Mouse (Mus musculus): ENCODE data around the gene Cldn12. TPM values are rescaled to one million over a fixed set of nuclear protein-coding genes. Genes with fewer than 3 reads are reported as not detected.

Cldn12 gene
- polyA plus RNA-seq, 1 experiment = 38.1 TPM

- Histone ChIP-seq H3K27ac (ENCODE audit: insufficient read depth, low read length) (no peak overlapping the region), H3K4me3 (ENCODE audit: insufficient read depth, low read length) (no peak overlapping the region), H3K4me1 (ENCODE audit: control insufficient read depth, insufficient read depth, low read length) (no peaks in the 10 kb centered on the region)
- TF ChIP-seq POLR2A (IDR thresholded peaks at IDR 0.05; ENCODE audit: extremely low read depth, insufficient read depth, low read length) = no peak
- no peak for TF ChIP-seq CTCF (IDR thresholded peaks at IDR 0.05; ENCODE audit: extremely low read depth, insufficient read depth, low read length)
Measured at GRCm38 (mm10) chr5:5533656-5534420, 19.1 kb upstream of the Cldn12 start.

- TF ChIP-seq CTCF (IDR thresholded peaks at IDR 0.05; ENCODE audit: extremely low read depth, insufficient read depth, low read length) = no peak
- no peak for TF ChIP-seq POLR2A (IDR thresholded peaks at IDR 0.05; ENCODE audit: extremely low read depth, insufficient read depth, low read length)
- H3K4me3 ChIP-seq (ENCODE audit: insufficient read depth, low read length) = no peak overlapping the region
- H3K27ac ChIP-seq (ENCODE audit: insufficient read depth, low read length) = no peak overlapping the region
- H3K4me1 ChIP-seq (ENCODE audit: control insufficient read depth, insufficient read depth, low read length) = peaks cover 1% of the 10 kb centered on the region; the same call in 1 of the 2 replicates
Measured at GRCm38 (mm10) chr5:5515411-5515810, 653 bp upstream of the Cldn12 start.

DNA sequence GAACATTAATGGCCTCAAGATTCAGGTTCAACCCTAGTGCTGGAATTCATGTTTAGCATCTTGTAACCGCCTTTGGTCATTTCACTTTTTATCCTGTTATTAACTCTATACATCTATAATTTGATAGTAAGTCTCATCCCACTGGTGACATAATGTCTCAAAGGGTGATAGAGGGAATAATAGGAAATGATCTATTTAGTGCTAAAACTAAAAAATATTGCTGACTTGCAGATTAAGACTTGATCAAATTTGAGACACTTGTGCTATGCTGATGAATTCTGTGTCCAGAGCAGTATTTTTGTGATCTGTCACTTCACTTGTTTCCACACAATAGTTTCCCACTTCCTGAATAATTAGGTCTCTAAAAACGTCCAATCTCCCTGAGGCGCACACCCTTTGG, 3.4 kb downstream of the Cldn12 start:
- TF ChIP-seq POLR2A (IDR thresholded peaks at IDR 0.05; ENCODE audit: extremely low read depth, insufficient read depth, low read length) (no peak), CTCF (IDR thresholded peaks at IDR 0.05; ENCODE audit: extremely low read depth, insufficient read depth, low read length) (no peak)
- Histone ChIP-seq H3K4me1 (ENCODE audit: control insufficient read depth, insufficient read depth, low read length) (peaks cover 6% of the 10 kb centered on the region; the same call in 1 of the 2 replicates), H3K4me3 (ENCODE audit: insufficient read depth, low read length) (no peak overlapping the region), H3K27ac (ENCODE audit: insufficient read depth, low read length) (no peak overlapping the region)

DNA sequence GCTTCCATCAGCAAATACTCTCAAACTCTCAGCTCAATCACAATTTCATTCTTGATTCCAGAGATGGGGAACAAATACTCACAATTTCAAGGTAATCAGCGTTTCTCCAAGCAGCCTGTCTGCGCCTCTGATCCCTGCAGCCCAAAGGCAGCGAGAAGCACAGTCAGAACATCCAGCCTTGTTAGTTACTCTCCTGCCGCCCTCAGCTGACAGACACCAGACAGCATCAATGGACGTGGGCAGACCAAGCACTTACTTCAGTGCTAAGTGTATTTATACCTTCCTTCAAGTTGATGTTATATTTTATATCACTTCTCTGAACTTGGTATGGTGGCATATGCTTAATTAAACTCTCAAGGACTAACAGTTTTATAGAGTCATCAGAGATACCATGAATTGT, 3.8 kb downstream of the Cldn12 start:
- Histone ChIP-seq H3K4me3 (ENCODE audit: insufficient read depth, low read length) (no peak overlapping the region), H3K4me1 (ENCODE audit: control insufficient read depth, insufficient read depth, low read length) (peaks cover 6% of the 10 kb centered on the region; the same call in 1 of the 2 replicates), H3K27ac (ENCODE audit: insufficient read depth, low read length) (no peak overlapping the region)
- TF ChIP-seq CTCF (IDR thresholded peaks at IDR 0.05; ENCODE audit: extremely low read depth, insufficient read depth, low read length) = no peak
- no peak for TF ChIP-seq POLR2A (IDR thresholded peaks at IDR 0.05; ENCODE audit: extremely low read depth, insufficient read depth, low read length)

- H3K4me1 ChIP-seq (ENCODE audit: control insufficient read depth, insufficient read depth, low read length) = peaks cover 6% of the 10 kb centered on the region; the same call in 1 of the 2 replicates
- no peak overlapping the region for H3K4me3 ChIP-seq (ENCODE audit: insufficient read depth, low read length)
- no peak for TF ChIP-seq POLR2A (IDR thresholded peaks at IDR 0.05; ENCODE audit: extremely low read depth, insufficient read depth, low read length)
- TF ChIP-seq CTCF (IDR thresholded peaks at IDR 0.05; ENCODE audit: extremely low read depth, insufficient read depth, low read length) = no peak
- no peak overlapping the region for H3K27ac ChIP-seq (ENCODE audit: insufficient read depth, low read length)
Measured at GRCm38 (mm10) chr5:5510304-5510887, 4.4 kb downstream of the Cldn12 start.

DNA sequence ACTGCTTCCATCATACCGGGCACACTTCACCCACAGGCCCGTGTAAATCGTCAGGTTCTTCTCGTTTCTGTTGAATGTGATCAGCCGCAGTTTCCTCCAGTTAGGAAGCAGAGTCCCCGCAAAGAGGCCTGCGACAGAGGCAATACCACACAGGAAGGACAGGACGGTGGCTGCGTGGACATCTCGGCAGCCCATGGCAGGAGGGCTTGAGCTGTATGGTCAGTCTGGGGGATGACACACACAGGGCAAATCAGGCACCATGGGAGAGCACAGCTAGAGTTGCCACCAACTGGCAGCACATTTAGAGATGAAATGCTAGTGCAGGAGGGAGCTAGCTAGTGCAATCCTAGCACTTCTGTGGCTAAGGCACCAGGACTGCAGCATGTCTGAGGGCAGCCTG, 6.5 kb downstream of the Cldn12 start:
- peaks cover 6% of the 10 kb centered on the region; the same call in 1 of the 2 replicates for H3K4me1 ChIP-seq (ENCODE audit: control insufficient read depth, insufficient read depth, low read length)
- no peak for TF ChIP-seq POLR2A (IDR thresholded peaks at IDR 0.05; ENCODE audit: extremely low read depth, insufficient read depth, low read length)
- no peak for TF ChIP-seq CTCF (IDR thresholded peaks at IDR 0.05; ENCODE audit: extremely low read depth, insufficient read depth, low read length)
- no peak overlapping the region for H3K27ac ChIP-seq (ENCODE audit: insufficient read depth, low read length)
- no peak overlapping the region for H3K4me3 ChIP-seq (ENCODE audit: insufficient read depth, low read length)

DNA sequence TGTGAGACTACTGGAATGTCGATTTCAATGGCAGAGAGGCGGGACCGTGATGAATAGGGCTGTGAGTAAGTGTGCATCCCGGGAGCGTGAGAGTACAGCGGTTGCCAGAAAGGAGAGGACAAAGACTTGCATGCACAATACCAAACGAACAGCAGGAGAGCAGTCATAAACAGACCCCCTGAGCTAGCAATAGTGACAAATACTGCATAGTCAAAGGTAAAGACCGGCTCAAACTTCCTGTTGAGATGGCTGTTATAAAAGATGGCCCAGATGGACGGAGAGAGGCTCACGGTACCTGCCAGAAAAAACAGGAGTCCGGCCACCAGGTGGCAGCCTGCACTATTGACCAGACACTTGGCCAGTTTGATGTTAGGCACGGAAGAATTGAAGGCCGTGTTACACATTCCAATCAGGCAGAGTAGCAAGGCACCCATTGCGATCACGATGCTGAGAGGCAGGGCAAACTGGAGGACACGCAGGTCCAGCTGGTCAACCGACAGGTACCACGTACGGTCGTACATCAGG, 7.0 kb downstream of the Cldn12 start:
- H3K4me1 ChIP-seq (ENCODE audit: control insufficient read depth, insufficient read depth, low read length) = peaks cover 6% of the 10 kb centered on the region; the same call in 1 of the 2 replicates
- no peak overlapping the region for H3K4me3 ChIP-seq (ENCODE audit: insufficient read depth, low read length)
- peak; percentile 48 for TF ChIP-seq CTCF (IDR thresholded peaks at IDR 0.05; ENCODE audit: extremely low read depth, insufficient read depth, low read length)
- TF ChIP-seq POLR2A (IDR thresholded peaks at IDR 0.05; ENCODE audit: extremely low read depth, insufficient read depth, low read length) = no peak
- H3K27ac ChIP-seq (ENCODE audit: insufficient read depth, low read length) = no peak overlapping the region

GRCm38 (mm10) chr5:5504456-5504855, 10.3 kb downstream of the Cldn12 start:
- no peak overlapping the region for H3K27ac ChIP-seq (ENCODE audit: insufficient read depth, low read length)
- H3K4me1 ChIP-seq (ENCODE audit: control insufficient read depth, insufficient read depth, low read length) = peaks cover 3% of the 10 kb centered on the region; the same call in 1 of the 2 replicates
- TF ChIP-seq CTCF (IDR thresholded peaks at IDR 0.05; ENCODE audit: extremely low read depth, insufficient read depth, low read length) (no peak), POLR2A (IDR thresholded peaks at IDR 0.05; ENCODE audit: extremely low read depth, insufficient read depth, low read length) (no peak)
- H3K4me3 ChIP-seq (ENCODE audit: insufficient read depth, low read length) = no peak overlapping the region

GRCm38 (mm10) chr5:5503381-5503780, 11.4 kb downstream of the Cldn12 start:
- no peak overlapping the region for H3K4me3 ChIP-seq (ENCODE audit: insufficient read depth, low read length)
- 0 out of 2 replicates have a peak, but pooled peaks cover 3% of the 10 kb centered on the region for H3K4me1 ChIP-seq (ENCODE audit: control insufficient read depth, insufficient read depth, low read length)
- TF ChIP-seq POLR2A (IDR thresholded peaks at IDR 0.05; ENCODE audit: extremely low read depth, insufficient read depth, low read length) (no peak), CTCF (IDR thresholded peaks at IDR 0.05; ENCODE audit: extremely low read depth, insufficient read depth, low read length) (no peak)
- no peak overlapping the region for H3K27ac ChIP-seq (ENCODE audit: insufficient read depth, low read length)

All from cortical plate, adult 2 months (tissue).